Mouse (Mus musculus) R1 (cell line): Measurements from ENCODE around the gene Kat7.
A peak's percentile ranks its signal among the peaks of the same experiment; 100 is the strongest.

Experiments used
- DNase-seq: peaks from one replicate; pipeline ENCODE4 v3.0.0-alpha.2; 2018; ENCODE audit warnings: low read depth, low spot score

The Kat7 gene

DNA sequence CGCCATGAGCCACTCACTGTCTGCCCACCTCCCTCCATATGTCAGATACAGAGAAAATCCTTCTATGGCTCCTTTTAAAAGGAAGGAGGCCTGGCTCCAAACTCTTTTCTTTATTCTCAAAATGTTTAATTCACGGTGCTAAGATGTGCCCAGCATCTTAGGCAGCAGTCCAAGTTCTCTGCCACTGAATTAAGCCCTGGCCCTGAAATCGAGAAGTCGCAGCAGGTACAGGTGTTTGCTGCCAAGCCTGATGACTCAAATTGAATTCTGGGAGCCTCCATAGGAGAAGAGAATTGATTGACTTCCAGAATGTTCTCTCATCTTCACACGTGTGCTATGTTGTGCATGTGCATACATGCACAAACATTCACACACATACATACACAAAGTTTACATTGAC, 27.7 kb downstream of the Kat7 start:
- no peak for DNase-seq

GRCm38 (mm10) chr11:95279061-95279659, 30.9 kb downstream of the Kat7 start:
- no peak for DNase-seq

GRCm38 (mm10) chr11:95276056-95276455, 34.0 kb downstream of the Kat7 start:
- no peak for DNase-seq

GRCm38 (mm10) chr11:95274613-95275012, 35.4 kb downstream of the Kat7 start:
- DNase-seq, result no peak

DNA sequence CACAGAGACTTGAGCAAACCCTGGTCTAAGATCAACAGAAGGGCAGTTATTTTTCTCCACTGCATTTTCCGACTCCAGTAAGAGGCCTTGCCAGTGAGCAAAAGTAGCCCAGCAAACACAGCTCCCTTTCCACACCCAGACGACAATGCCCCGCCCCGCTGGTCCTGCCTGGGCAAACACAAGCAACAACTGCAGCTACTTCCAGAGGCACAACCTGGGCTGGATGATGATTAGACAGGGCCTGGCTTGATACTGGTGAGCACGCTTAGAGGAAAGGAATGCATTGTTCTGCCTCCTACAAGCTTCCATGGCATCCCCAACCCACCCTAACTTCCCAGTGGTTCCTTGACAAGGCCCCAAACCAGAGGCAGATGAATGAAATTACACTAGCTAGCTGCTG, 36.4 kb downstream of the Kat7 start:
- DNase-seq, result peak; percentile 73

GRCm38 (mm10) chr11:95266540-95267245, 43.4 kb downstream of the Kat7 start:
- peak; percentile 78 for DNase-seq

GRCm38 (mm10) chr11:95264455-95265013, 45.5 kb downstream of the Kat7 start:
- DNase-seq, result no peak

- DNase-seq, result peak; percentile 81
Measured at GRCm38 (mm10) chr11:95263816-95264454, 46.1 kb downstream of the Kat7 start.

DNA sequence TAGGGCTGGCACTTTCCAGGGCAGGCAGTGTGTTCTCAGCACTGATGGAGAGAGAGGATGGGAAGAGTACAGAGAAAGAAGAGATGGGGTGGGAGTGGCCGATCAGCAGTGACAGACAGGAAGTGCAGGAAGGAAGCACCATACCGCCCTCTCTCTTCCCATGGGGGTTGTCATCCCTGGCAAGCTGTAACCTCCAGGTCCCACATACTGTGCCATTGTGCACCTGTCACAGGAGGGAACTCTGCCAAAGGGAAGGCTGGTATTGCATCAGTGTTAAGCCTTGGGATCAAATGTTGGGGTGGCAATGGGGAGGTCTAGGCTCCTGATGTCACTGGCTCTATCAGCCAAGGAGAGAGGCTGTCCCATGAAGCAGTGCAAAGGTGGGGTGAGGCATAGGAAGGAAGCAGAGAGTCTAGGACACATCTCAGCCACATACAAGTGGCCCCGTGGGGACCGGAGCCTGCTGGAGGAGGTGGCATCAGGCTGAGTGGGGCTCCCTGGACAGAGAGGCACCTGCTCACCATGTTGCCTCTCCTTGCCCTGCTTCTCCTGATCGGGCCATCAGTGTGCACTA, 48.8 kb downstream of the Kat7 start, which contains the start of gene Tac4:
Gene Tac4, plus strand, starts transcription at position 352 of the 574 bp plus-strand sequence.
- no peak for DNase-seq

DNA sequence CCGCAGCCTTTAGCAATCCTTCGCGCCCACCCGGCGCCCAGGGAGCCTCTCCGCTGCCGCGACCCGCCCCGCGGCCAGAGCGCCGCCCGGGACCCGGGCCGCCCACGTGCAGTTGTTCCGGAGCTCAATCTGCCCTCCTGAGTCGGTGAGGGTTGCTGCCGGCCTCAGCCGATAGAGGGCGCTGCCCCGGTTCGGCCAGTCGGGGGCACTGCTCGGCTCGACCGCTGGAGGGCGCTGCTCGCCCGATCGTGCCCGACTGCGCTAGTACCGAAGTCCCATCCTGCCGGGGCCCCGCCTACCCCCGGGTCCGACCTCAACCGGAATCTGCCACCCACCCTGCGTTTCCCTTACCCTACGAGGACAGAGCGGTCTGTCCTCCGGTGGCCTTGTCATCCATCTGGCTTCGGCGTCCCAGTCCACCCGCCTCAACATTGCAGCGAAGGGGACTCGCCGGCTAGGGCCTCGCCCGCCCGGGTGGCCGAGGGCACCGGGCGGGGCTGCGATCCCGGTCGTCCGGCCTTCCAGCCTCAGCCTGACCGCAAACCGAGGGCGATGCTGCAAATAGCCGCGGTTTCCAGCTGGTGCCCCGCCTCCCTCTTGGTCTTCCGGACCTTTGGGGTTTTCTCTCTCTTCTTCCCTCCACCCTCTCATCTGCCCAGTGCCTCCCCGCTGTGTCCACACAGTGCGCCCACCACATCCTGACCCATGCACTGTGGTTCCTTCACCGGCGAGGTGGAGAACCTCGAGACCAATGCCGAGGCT, 50.8 kb downstream of the Kat7 start:
- peak; percentile 84 for DNase-seq

GRCm38 (mm10) chr11:95258490-95258889, 51.6 kb downstream of the Kat7 start:
- DNase-seq, result peak; percentile 75

- DNase-seq, result no peak
Measured at GRCm38 (mm10) chr11:95257930-95258329, 52.1 kb downstream of the Kat7 start.

GRCm38 (mm10) chr11:95255747-95256146, 54.3 kb downstream of the Kat7 start:
- no peak for DNase-seq

- DNase-seq, result no peak
Measured at GRCm38 (mm10) chr11:95254165-95254564, 55.9 kb downstream of the Kat7 start.

- DNase-seq, result no peak
Measured at GRCm38 (mm10) chr11:95252104-95252503, 57.9 kb downstream of the Kat7 start.

GRCm38 (mm10) chr11:95251295-95251694, 58.8 kb downstream of the Kat7 start:
- peak; percentile 72 for DNase-seq

GRCm38 (mm10) chr11:95250110-95250509, 59.9 kb downstream of the Kat7 start:
- no peak for DNase-seq

DNA sequence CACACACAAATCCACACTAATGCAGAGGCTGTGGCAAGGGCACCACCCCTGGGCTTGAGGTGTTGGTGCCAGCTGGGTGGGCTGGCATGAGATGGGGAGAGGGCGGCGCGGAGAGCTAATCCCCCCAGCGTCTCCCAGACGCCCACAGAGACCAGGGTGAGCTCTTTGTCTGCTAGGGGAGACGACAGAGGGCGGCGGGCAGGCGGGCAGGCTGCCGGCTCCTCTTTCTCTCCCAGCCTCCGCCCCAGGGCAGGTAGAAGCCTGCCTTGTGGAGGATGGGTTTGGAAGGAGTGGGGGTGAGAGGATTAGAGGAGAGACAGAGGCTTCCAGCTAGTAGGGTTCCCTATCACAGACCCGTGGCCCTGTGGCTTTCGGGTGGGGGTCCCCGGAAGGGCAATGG, 63.0 kb downstream of the Kat7 start:
- DNase-seq, result no peak

- DNase-seq, result peak; percentile 83
Measured at GRCm38 (mm10) chr11:95245456-95245855, 64.6 kb downstream of the Kat7 start.

GRCm38 (mm10) chr11:95242653-95243052, 67.4 kb downstream of the Kat7 start:
- no peak for DNase-seq

- DNase-seq, result peak; percentile 50
Measured at GRCm38 (mm10) chr11:95238477-95238876, 71.6 kb downstream of the Kat7 start.
